Mouse (Mus musculus): Measurements from ENCODE around the gene Qsox2. TPM values are rescaled to one million over a fixed set of nuclear protein-coding genes. Genes with fewer than 3 reads are reported as not detected.

Gene Qsox2
- total and polyA plus RNA-seq, 2 experiments from 2014 or later, result 8.8 to 20.5 TPM

GRCm38 (mm10) chr2:26207559-26207958, 29.8 kb downstream of the Qsox2 start:
- no peak overlapping the region for H3K27ac ChIP-seq
- 14% methylated on average over 9 of the region's 9 CpGs for WGBS
- no peak overlapping the region for H3K9ac ChIP-seq (replicated peaks; ENCODE audit: low read length)
- no peak for TF ChIP-seq CTCF (IDR thresholded peaks at IDR 0.05; ENCODE audit: low read depth)
- DNase-seq (ENCODE audit: low spot score), result peak; percentile 35
- no peaks in the 10 kb centered on the region for H3K9me3 ChIP-seq (ENCODE audit: low read length)
- H3K36me3 ChIP-seq (ENCODE audit: insufficient read depth, low read length), result peaks cover 24% of the 10 kb centered on the region
- H3K4me2 ChIP-seq (ENCODE audit: low read depth, low read length), result no peak overlapping the region
- H3K4me1 ChIP-seq (ENCODE audit: insufficient read depth, low read length), result 0 out of 2 replicates have a peak, but pooled peaks cover 5% of the 10 kb centered on the region
- no peak for ATAC-seq
- H3K27me3 ChIP-seq (ENCODE audit: insufficient read depth, low read length), result peaks cover 52% of the 10 kb centered on the region
- no peak overlapping the region for H3K4me3 ChIP-seq (ENCODE audit: low read length)

GRCm38 (mm10) chr2:26205761-26206160, 31.6 kb downstream of the Qsox2 start:
- H3K4me2 ChIP-seq (ENCODE audit: low read depth, low read length), result no peak overlapping the region
- H3K4me1 ChIP-seq (ENCODE audit: insufficient read depth, low read length), result 0 out of 2 replicates have a peak, but pooled peaks cover 5% of the 10 kb centered on the region
- H3K27ac ChIP-seq, result no peak overlapping the region
- WGBS, result 13% methylated on average over 10 of the region's 10 CpGs
- no peak for ATAC-seq
- no peak overlapping the region for H3K9ac ChIP-seq (replicated peaks; ENCODE audit: low read length)
- peaks cover 7% of the 10 kb centered on the region for H3K36me3 ChIP-seq (ENCODE audit: insufficient read depth, low read length)
- H3K27me3 ChIP-seq (ENCODE audit: insufficient read depth, low read length), result peaks cover 61% of the 10 kb centered on the region
- no peak overlapping the region; the same call in 1 of the 2 replicates for H3K4me3 ChIP-seq (ENCODE audit: low read length)
- DNase-seq (ENCODE audit: low spot score), result no peak
- H3K9me3 ChIP-seq (ENCODE audit: low read length), result no peaks in the 10 kb centered on the region
- TF ChIP-seq CTCF (IDR thresholded peaks at IDR 0.05; ENCODE audit: low read depth), result no peak

- Histone ChIP-seq H3K4me1 (ENCODE audit: insufficient read depth, low read length) (0 out of 2 replicates have a peak, but pooled peaks cover 5% of the 10 kb centered on the region), H3K4me3 (ENCODE audit: low read length) (no peak overlapping the region), H3K4me2 (ENCODE audit: low read depth, low read length) (no peak overlapping the region), H3K27ac (no peak overlapping the region), H3K9ac (replicated peaks; ENCODE audit: low read length) (no peak overlapping the region), H3K36me3 (ENCODE audit: insufficient read depth, low read length) (0 out of 2 replicates have a peak, but pooled peaks cover 2% of the 10 kb centered on the region), H3K9me3 (ENCODE audit: low read length) (no peaks in the 10 kb centered on the region), H3K27me3 (ENCODE audit: insufficient read depth, low read length) (peaks cover 67% of the 10 kb centered on the region)
- WGBS, result 5% methylated on average over 16 of the region's 16 CpGs
- DNase-seq (ENCODE audit: low spot score), result no peak
- TF ChIP-seq CTCF (IDR thresholded peaks at IDR 0.05; ENCODE audit: low read depth), result no peak
- no peak for ATAC-seq
These were observed 32.2 kb downstream of the Qsox2 start for GRCm38 (mm10) chr2:26205126-26205525.

GRCm38 (mm10) chr2:26202849-26203475, 34.4 kb downstream of the Qsox2 start:
- Histone ChIP-seq H3K36me3 (ENCODE audit: insufficient read depth, low read length) (no peaks in the 10 kb centered on the region), H3K9ac (replicated peaks; ENCODE audit: low read length) (no peak overlapping the region), H3K27me3 (ENCODE audit: insufficient read depth, low read length) (peaks cover 89% of the 10 kb centered on the region), H3K9me3 (ENCODE audit: low read length) (no peaks in the 10 kb centered on the region), H3K27ac (no peak overlapping the region), H3K4me2 (ENCODE audit: low read depth, low read length) (peak overlapping the region; percentile 49), H3K4me3 (ENCODE audit: low read length) (peak overlapping the region; percentile 22), H3K4me1 (ENCODE audit: insufficient read depth, low read length) (0 out of 2 replicates have a peak, but pooled peaks cover 5% of the 10 kb centered on the region)
- no peak for TF ChIP-seq CTCF (IDR thresholded peaks at IDR 0.05; ENCODE audit: low read depth)
- WGBS, result 2% methylated on average over 36 of the region's 36 CpGs
- DNase-seq (ENCODE audit: low spot score) (no peak), ATAC-seq (no peak)

GRCm38 (mm10) chr2:26201926-26202848, 35.1 kb downstream of the Qsox2 start:
- 2% methylated on average over 77 of the region's 77 CpGs for WGBS
- Histone ChIP-seq H3K27me3 (ENCODE audit: insufficient read depth, low read length) (peaks cover 87% of the 10 kb centered on the region), H3K9me3 (ENCODE audit: low read length) (no peaks in the 10 kb centered on the region), H3K4me1 (ENCODE audit: insufficient read depth, low read length) (0 out of 2 replicates have a peak, but pooled peaks cover 5% of the 10 kb centered on the region), H3K27ac (no peak overlapping the region), H3K9ac (replicated peaks; ENCODE audit: low read length) (no peak overlapping the region), H3K4me2 (ENCODE audit: low read depth, low read length) (peak overlapping the region; percentile 49), H3K36me3 (ENCODE audit: insufficient read depth, low read length) (no peaks in the 10 kb centered on the region), H3K4me3 (ENCODE audit: low read length) (peak overlapping the region; percentile 22)
- ATAC-seq (no peak), DNase-seq (ENCODE audit: low spot score) (no peak)
- no peak for TF ChIP-seq CTCF (IDR thresholded peaks at IDR 0.05; ENCODE audit: low read depth)

GRCm38 (mm10) chr2:26198488-26198887, 38.8 kb downstream of the Qsox2 start:
- ATAC-seq (no peak), DNase-seq (ENCODE audit: low spot score) (no peak)
- Histone ChIP-seq H3K27me3 (ENCODE audit: insufficient read depth, low read length) (peaks cover 60% of the 10 kb centered on the region), H3K4me2 (ENCODE audit: low read depth, low read length) (no peak overlapping the region), H3K9ac (replicated peaks; ENCODE audit: low read length) (no peak overlapping the region), H3K36me3 (ENCODE audit: insufficient read depth, low read length) (no peaks in the 10 kb centered on the region), H3K4me1 (ENCODE audit: insufficient read depth, low read length) (no peaks in the 10 kb centered on the region), H3K4me3 (ENCODE audit: low read length) (no peak overlapping the region), H3K27ac (no peak overlapping the region), H3K9me3 (ENCODE audit: low read length) (no peaks in the 10 kb centered on the region)
- WGBS, result 3% methylated on average over 10 of the region's 10 CpGs
- no peak for TF ChIP-seq CTCF (IDR thresholded peaks at IDR 0.05; ENCODE audit: low read depth)

Measured in hindbrain, postnatal 0 days (tissue).